Mouse (Mus musculus): ENCODE measurements around the gene Pak1. TPM values are rescaled to one million over a fixed set of nuclear protein-coding genes. Genes with fewer than 3 reads are reported as not detected.

Pak1 gene
- polyA plus RNA-seq, 1 experiment from 2014 or later, result 4.6 TPM

GRCm38 (mm10) chr7:97764591-97764990, 23.8 kb upstream of the Pak1 start:
- Histone ChIP-seq H3K27ac (replicated peaks) (no peak overlapping the region), H3K9me3 (no peaks in the 10 kb centered on the region), H3K36me3 (no peaks in the 10 kb centered on the region), H3K4me2 (no peak overlapping the region), H3K9ac (no peak overlapping the region), H3K4me1 (no peaks in the 10 kb centered on the region), H3K4me3 (no peak overlapping the region), H3K27me3 (replicated peaks) (no peaks in the 10 kb centered on the region)
- ATAC-seq (ENCODE audit: extremely low read depth, insufficient number of reproducible peaks, low FRiP score, low TSS enrichment), result no peak
- 74% methylated on average over 11 of the region's 11 CpGs for WGBS

- Histone ChIP-seq H3K9me3 (no peaks in the 10 kb centered on the region), H3K4me1 (no peaks in the 10 kb centered on the region), H3K27ac (replicated peaks) (no peak overlapping the region), H3K9ac (no peak overlapping the region), H3K4me3 (no peak overlapping the region), H3K36me3 (no peaks in the 10 kb centered on the region), H3K27me3 (replicated peaks) (no peaks in the 10 kb centered on the region), H3K4me2 (no peak overlapping the region)
- 78% methylated on average over 21 of the region's 21 CpGs for WGBS
- ATAC-seq (ENCODE audit: extremely low read depth, insufficient number of reproducible peaks, low FRiP score, low TSS enrichment), result no peak
Measured at GRCm38 (mm10) chr7:97765181-97765962, 23.0 kb upstream of the Pak1 start.

GRCm38 (mm10) chr7:97765963-97766347, 22.4 kb upstream of the Pak1 start:
- H3K36me3 ChIP-seq, result no peaks in the 10 kb centered on the region
- no peaks in the 10 kb centered on the region for H3K4me1 ChIP-seq
- H3K4me2 ChIP-seq, result no peak overlapping the region
- H3K27me3 ChIP-seq (replicated peaks), result no peaks in the 10 kb centered on the region
- no peak for ATAC-seq (ENCODE audit: extremely low read depth, insufficient number of reproducible peaks, low FRiP score, low TSS enrichment)
- WGBS, result 76% methylated on average over 5 of the region's 5 CpGs
- no peaks in the 10 kb centered on the region for H3K9me3 ChIP-seq
- no peak overlapping the region for H3K27ac ChIP-seq (replicated peaks)
- no peak overlapping the region for H3K9ac ChIP-seq
- H3K4me3 ChIP-seq, result no peak overlapping the region

- no peak overlapping the region for H3K9ac ChIP-seq
- no peaks in the 10 kb centered on the region for H3K9me3 ChIP-seq
- WGBS, result 63% methylated on average over 9 of the region's 9 CpGs
- H3K4me2 ChIP-seq, result no peak overlapping the region
- no peak overlapping the region for H3K27ac ChIP-seq (replicated peaks)
- H3K36me3 ChIP-seq, result no peaks in the 10 kb centered on the region
- no peak overlapping the region for H3K4me3 ChIP-seq
- no peaks in the 10 kb centered on the region for H3K4me1 ChIP-seq
- ATAC-seq (ENCODE audit: extremely low read depth, insufficient number of reproducible peaks, low FRiP score, low TSS enrichment), result no peak
- H3K27me3 ChIP-seq (replicated peaks), result no peaks in the 10 kb centered on the region
Measured at GRCm38 (mm10) chr7:97766406-97767166, 21.8 kb upstream of the Pak1 start.

GRCm38 (mm10) chr7:97767841-97768240, 20.5 kb upstream of the Pak1 start:
- H3K4me2 ChIP-seq, result no peak overlapping the region

GRCm38 (mm10) chr7:97769020-97769419, 19.3 kb upstream of the Pak1 start:
- Histone ChIP-seq H3K36me3 (no peaks in the 10 kb centered on the region), H3K4me1 (no peaks in the 10 kb centered on the region), H3K27me3 (replicated peaks) (no peaks in the 10 kb centered on the region), H3K4me3 (no peak overlapping the region), H3K9me3 (no peaks in the 10 kb centered on the region), H3K27ac (replicated peaks) (no peak overlapping the region), H3K9ac (no peak overlapping the region), H3K4me2 (no peak overlapping the region)
- ATAC-seq (ENCODE audit: extremely low read depth, insufficient number of reproducible peaks, low FRiP score, low TSS enrichment), result no peak
- 72% methylated on average over 4 of the region's 4 CpGs for WGBS

More at GRCm38 (mm10) chr7:97767841-97768240, 20.5 kb upstream of the Pak1 start:
- H3K9me3 ChIP-seq, result no peaks in the 10 kb centered on the region
- H3K27me3 ChIP-seq (replicated peaks), result no peaks in the 10 kb centered on the region
- no peaks in the 10 kb centered on the region for H3K36me3 ChIP-seq
- WGBS, result 61% methylated on average over 8 of the region's 8 CpGs
- H3K27ac ChIP-seq (replicated peaks), result no peak overlapping the region
- no peaks in the 10 kb centered on the region for H3K4me1 ChIP-seq
- H3K4me3 ChIP-seq, result no peak overlapping the region
- ATAC-seq (ENCODE audit: extremely low read depth, insufficient number of reproducible peaks, low FRiP score, low TSS enrichment), result no peak
- no peak overlapping the region for H3K9ac ChIP-seq

GRCm38 (mm10) chr7:97770841-97771620, 17.3 kb upstream of the Pak1 start:
- H3K4me1 ChIP-seq, result no peaks in the 10 kb centered on the region
- WGBS, result 69% methylated on average over 6 of the region's 6 CpGs

GRCm38 (mm10) chr7:97775380-97775779, 13.0 kb upstream of the Pak1 start:
- 36% methylated on average over 3 of the region's 3 CpGs for whole genome bisulfite sequencing
- no peaks in the 10 kb centered on the region for H3K27me3 ChIP-seq (replicated peaks)
- no peak overlapping the region for H3K4me2 ChIP-seq
- no peak overlapping the region for H3K27ac ChIP-seq (replicated peaks)
- H3K4me1 ChIP-seq, result no peaks in the 10 kb centered on the region
- H3K9ac ChIP-seq, result no peak overlapping the region
- peaks cover 7% of the 10 kb centered on the region; the same call in 1 of the 2 replicates for H3K9me3 ChIP-seq
- no peaks in the 10 kb centered on the region for H3K36me3 ChIP-seq
- ATAC-seq (ENCODE audit: extremely low read depth, insufficient number of reproducible peaks, low FRiP score, low TSS enrichment), result no peak
- H3K4me3 ChIP-seq, result no peak overlapping the region

More at GRCm38 (mm10) chr7:97770841-97771620, 17.3 kb upstream of the Pak1 start:
- H3K27me3 ChIP-seq (replicated peaks), result no peaks in the 10 kb centered on the region
- no peak for ATAC-seq (ENCODE audit: extremely low read depth, insufficient number of reproducible peaks, low FRiP score, low TSS enrichment)
- no peak overlapping the region for H3K27ac ChIP-seq (replicated peaks)
- H3K4me3 ChIP-seq, result no peak overlapping the region
- no peaks in the 10 kb centered on the region for H3K36me3 ChIP-seq
- H3K4me2 ChIP-seq, result no peak overlapping the region
- no peak overlapping the region for H3K9ac ChIP-seq
- H3K9me3 ChIP-seq, result no peaks in the 10 kb centered on the region

- WGBS, result 54% methylated on average over 2 of the region's 2 CpGs
- H3K4me3 ChIP-seq, result no peak overlapping the region
Measured at GRCm38 (mm10) chr7:97775923-97776322, 12.4 kb upstream of the Pak1 start.

GRCm38 (mm10) chr7:97777191-97777590, 11.2 kb upstream of the Pak1 start:
- WGBS, result 83% methylated on average over 4 of the region's 4 CpGs
- no peak overlapping the region for H3K4me2 ChIP-seq

More at GRCm38 (mm10) chr7:97775923-97776322, 12.4 kb upstream of the Pak1 start:
- Histone ChIP-seq H3K9me3 (peaks cover 7% of the 10 kb centered on the region; the same call in 1 of the 2 replicates), H3K27me3 (replicated peaks) (no peaks in the 10 kb centered on the region), H3K27ac (replicated peaks) (no peak overlapping the region), H3K4me2 (no peak overlapping the region), H3K9ac (no peak overlapping the region), H3K36me3 (no peaks in the 10 kb centered on the region), H3K4me1 (no peaks in the 10 kb centered on the region)
- ATAC-seq (ENCODE audit: extremely low read depth, insufficient number of reproducible peaks, low FRiP score, low TSS enrichment), result no peak

GRCm38 (mm10) chr7:97780222-97780621, 8.1 kb upstream of the Pak1 start:
- Histone ChIP-seq H3K4me2 (no peak overlapping the region), H3K9ac (no peak overlapping the region), H3K36me3 (no peaks in the 10 kb centered on the region), H3K9me3 (peaks cover 7% of the 10 kb centered on the region; the same call in 1 of the 2 replicates), H3K4me3 (no peak overlapping the region), H3K27me3 (replicated peaks) (peaks cover 17% of the 10 kb centered on the region), H3K4me1 (no peaks in the 10 kb centered on the region), H3K27ac (replicated peaks) (no peak overlapping the region)
- ATAC-seq (ENCODE audit: extremely low read depth, insufficient number of reproducible peaks, low FRiP score, low TSS enrichment), result no peak
- 81% methylated on average over 1 of the region's 1 CpGs for WGBS

More at GRCm38 (mm10) chr7:97777191-97777590, 11.2 kb upstream of the Pak1 start:
- ATAC-seq (ENCODE audit: extremely low read depth, insufficient number of reproducible peaks, low FRiP score, low TSS enrichment), result no peak
- no peaks in the 10 kb centered on the region for H3K36me3 ChIP-seq
- H3K4me1 ChIP-seq, result no peaks in the 10 kb centered on the region
- peaks cover 7% of the 10 kb centered on the region; the same call in 1 of the 2 replicates for H3K9me3 ChIP-seq
- no peak overlapping the region for H3K4me3 ChIP-seq
- no peaks in the 10 kb centered on the region for H3K27me3 ChIP-seq (replicated peaks)
- no peak overlapping the region for H3K9ac ChIP-seq
- H3K27ac ChIP-seq (replicated peaks), result no peak overlapping the region
